25 mouse cellular contexts compared by ENCODE assay signal in genomic region chr5:67904555-67904954, GRCm38 (mm10). TPM values are rescaled to one million over a fixed set of nuclear protein-coding genes. Genes with fewer than 3 reads are reported as not detected.
"Had no signal": no experiment of that assay in that cellular context is flagged by ENCODE, and none has a peak within 500 bp of the region (broad histone marks: within the 10 kb centered on the region; RNA-seq: fewer than 3 reads in every experiment).

No protein-coding gene starts in this region.

- H3K4me1 ChIP-seq: limb, embryonic 13.5 days; limb, embryonic 15.5 days; midbrain, embryonic 10.5 days; midbrain, embryonic 12.5 days; neural tube, embryonic 13.5 days; neural tube, embryonic 15.5 days; stomach, embryonic 15.5 days had no signal

- H3K4me3 ChIP-seq: limb, embryonic 13.5 days; limb, embryonic 15.5 days; liver, embryonic 12.5 days; midbrain, embryonic 10.5 days; midbrain, embryonic 12.5 days; myocyte; neural tube, embryonic 13.5 days; neural tube, embryonic 15.5 days; stomach, embryonic 15.5 days had no signal

- DNase-seq: midbrain, embryonic 14.5 days; retina, postnatal 1 day; right cerebral cortex, adult 18-20 months; right cerebral cortex, postnatal 25 days; right cerebral cortex, postnatal 4 days; spleen, adult 18-20 months; thymus, adult 18-20 months; thymus, postnatal 25 days had no signal

- H3K36me3 ChIP-seq: limb, embryonic 13.5 days; limb, embryonic 15.5 days; liver, embryonic 12.5 days; midbrain, embryonic 10.5 days; midbrain, embryonic 12.5 days; neural tube, embryonic 13.5 days; neural tube, embryonic 15.5 days; stomach, embryonic 15.5 days had no signal

- H3K9me3 ChIP-seq: limb, embryonic 13.5 days; limb, embryonic 15.5 days; liver, embryonic 12.5 days; midbrain, embryonic 10.5 days; midbrain, embryonic 12.5 days; neural tube, embryonic 13.5 days; neural tube, embryonic 15.5 days; stomach, embryonic 15.5 days had no signal

- H3K27me3 ChIP-seq: limb, embryonic 13.5 days; limb, embryonic 15.5 days; liver, embryonic 12.5 days; midbrain, embryonic 12.5 days; neural tube, embryonic 13.5 days; neural tube, embryonic 15.5 days; stomach, embryonic 15.5 days had no signal

- H3K9ac ChIP-seq: limb, embryonic 13.5 days; limb, embryonic 15.5 days; liver, embryonic 12.5 days; liver, embryonic 14.5 days; midbrain, embryonic 12.5 days; neural tube, embryonic 13.5 days; neural tube, embryonic 15.5 days; stomach, embryonic 15.5 days had no signal

- H3K27ac ChIP-seq: limb, embryonic 13.5 days; limb, embryonic 15.5 days; liver, embryonic 12.5 days; liver, embryonic 14.5 days; midbrain, embryonic 10.5 days; midbrain, embryonic 12.5 days; neural tube, embryonic 13.5 days; neural tube, embryonic 15.5 days; stomach, embryonic 15.5 days; stomach, postnatal 0 days had no signal

- H3K4me2 ChIP-seq: limb, embryonic 13.5 days; limb, embryonic 15.5 days; liver, embryonic 12.5 days; midbrain, embryonic 12.5 days; neural tube, embryonic 13.5 days; neural tube, embryonic 15.5 days; stomach, embryonic 15.5 days had no signal

- ATAC-seq: liver, embryonic 12.5 days; midbrain, embryonic 16.5 days had no signal

RNA-seq across cellular contexts. Expression of gene Gm5108, which starts 36.9 kb away (rescaled TPM):
- polyA plus RNA-seq: limb, embryonic 13.5 days; limb, embryonic 15.5 days; liver, adult 2 months; liver, embryonic 12.5 days; liver, embryonic 14.5 days; liver, embryonic 16.5 days; midbrain, embryonic 10.5 days; midbrain, embryonic 12.5 days; midbrain, embryonic 14.5 days; midbrain, embryonic 16.5 days; myocyte; neural tube, embryonic 11.5 days; neural tube, embryonic 13.5 days; neural tube, embryonic 15.5 days; small intestine, adult 2 months; stomach, embryonic 15.5 days; stomach, postnatal 0 days had no signal

RNA-seq across cellular contexts. Expression of gene Gm21905, which starts 41.7 kb away (rescaled TPM):
- polyA plus RNA-seq: limb, embryonic 13.5 days; limb, embryonic 15.5 days; liver, adult 2 months; liver, embryonic 12.5 days; liver, embryonic 14.5 days; liver, embryonic 16.5 days; midbrain, embryonic 10.5 days; midbrain, embryonic 12.5 days; midbrain, embryonic 14.5 days; midbrain, embryonic 16.5 days; myocyte; neural tube, embryonic 11.5 days; neural tube, embryonic 13.5 days; neural tube, embryonic 15.5 days; small intestine, adult 2 months; stomach, embryonic 15.5 days; stomach, postnatal 0 days; testis, adult 2 months had no signal
